Mouse (Mus musculus) urinary bladder, postnatal 14 days (tissue): Measurements from ENCODE around the gene E130308A19Rik.

ENCODE experiments used
- DNase-seq: peaks from one replicate; pipeline ENCODE4 v3.0.0; 2021; ENCODE audit warnings: low spot score

E130308A19Rik gene

DNA sequence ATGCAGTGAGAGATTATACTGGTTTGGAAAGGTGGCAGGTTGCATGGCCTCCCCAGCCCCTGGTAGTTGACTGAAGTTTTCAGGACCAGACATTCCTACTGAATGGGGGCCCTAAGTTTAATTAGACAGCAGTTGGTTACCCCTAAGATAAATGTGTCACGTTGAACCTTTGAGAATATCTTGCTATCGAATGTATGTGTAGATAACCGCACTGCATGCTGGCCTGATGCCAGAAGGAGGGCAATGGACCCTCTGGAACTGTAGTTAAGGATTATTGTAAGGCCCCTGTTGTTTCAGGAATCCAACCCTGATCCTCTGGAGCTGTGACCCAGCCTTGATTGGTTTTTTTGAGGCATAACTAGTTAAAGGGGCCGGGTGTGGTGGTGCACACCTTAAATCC lies 58.3 kb downstream of the E130308A19Rik start:
- no peak for DNase-seq

- no peak for DNase-seq
Measured at GRCm38 (mm10) chr4:59686716-59687115, 60.7 kb downstream of the E130308A19Rik start.

DNA sequence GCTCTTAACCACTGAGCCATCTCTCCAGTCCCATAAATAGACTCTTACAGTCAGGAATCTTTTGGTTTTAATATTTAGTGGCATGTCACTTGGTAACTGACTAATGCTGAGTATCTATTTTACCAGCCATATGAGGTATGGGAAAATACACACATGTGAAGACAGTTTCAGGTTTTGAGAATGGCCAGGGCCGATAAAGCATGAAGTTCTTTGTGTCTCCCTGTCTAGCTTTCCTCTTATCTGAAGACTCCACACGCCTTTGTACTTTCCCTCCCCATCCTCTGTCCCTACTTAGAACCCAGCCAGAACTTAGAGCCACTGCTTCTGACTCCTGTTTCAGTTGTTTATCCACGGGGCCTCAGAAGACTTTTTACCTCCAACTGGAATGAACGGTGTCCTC lies 63.0 kb downstream of the E130308A19Rik start:
- no peak for DNase-seq

GRCm38 (mm10) chr4:59690145-59690544 lies 64.1 kb downstream of the E130308A19Rik start:
- no peak for DNase-seq

DNA sequence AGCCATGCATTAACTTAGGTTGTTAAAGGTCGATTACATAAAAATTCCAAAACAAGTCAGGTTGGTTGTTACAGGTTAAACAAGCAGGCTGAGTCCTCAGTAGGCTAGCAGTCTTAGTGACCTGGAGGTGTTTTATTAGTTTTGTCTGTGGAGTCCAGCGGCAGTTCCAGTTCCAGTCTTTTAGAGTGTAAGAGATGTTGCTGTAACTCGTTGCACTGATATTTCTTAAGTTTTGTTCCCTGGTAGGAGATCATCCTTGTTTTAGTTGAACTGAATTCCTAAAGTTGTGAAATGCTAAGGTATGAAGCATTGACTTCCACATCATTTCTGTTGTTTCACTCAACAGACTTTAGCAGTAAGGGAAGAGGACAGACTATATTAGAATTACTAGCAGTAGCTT lies 70.8 kb downstream of the E130308A19Rik start:
- DNase-seq, result no peak

DNA sequence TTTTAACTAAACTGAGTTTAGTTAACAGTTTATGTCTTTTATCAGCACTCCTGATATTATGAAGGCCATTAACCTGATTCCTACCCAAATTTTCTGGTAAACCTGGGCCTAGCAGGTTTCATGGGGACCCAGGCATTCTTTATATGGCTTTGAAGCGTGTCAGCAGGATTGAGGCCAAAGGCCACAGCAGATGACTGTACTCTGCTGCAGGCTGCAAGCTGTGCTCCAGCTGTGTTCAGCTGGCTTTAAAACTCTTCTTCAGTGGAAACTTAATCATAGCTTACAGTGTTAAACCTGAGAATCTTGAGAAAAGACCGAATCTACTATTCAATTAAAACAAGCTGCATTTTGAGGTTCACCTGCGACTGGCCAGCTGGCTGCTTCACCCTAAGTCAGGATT lies 71.9 kb downstream of the E130308A19Rik start:
- no peak for DNase-seq

DNA sequence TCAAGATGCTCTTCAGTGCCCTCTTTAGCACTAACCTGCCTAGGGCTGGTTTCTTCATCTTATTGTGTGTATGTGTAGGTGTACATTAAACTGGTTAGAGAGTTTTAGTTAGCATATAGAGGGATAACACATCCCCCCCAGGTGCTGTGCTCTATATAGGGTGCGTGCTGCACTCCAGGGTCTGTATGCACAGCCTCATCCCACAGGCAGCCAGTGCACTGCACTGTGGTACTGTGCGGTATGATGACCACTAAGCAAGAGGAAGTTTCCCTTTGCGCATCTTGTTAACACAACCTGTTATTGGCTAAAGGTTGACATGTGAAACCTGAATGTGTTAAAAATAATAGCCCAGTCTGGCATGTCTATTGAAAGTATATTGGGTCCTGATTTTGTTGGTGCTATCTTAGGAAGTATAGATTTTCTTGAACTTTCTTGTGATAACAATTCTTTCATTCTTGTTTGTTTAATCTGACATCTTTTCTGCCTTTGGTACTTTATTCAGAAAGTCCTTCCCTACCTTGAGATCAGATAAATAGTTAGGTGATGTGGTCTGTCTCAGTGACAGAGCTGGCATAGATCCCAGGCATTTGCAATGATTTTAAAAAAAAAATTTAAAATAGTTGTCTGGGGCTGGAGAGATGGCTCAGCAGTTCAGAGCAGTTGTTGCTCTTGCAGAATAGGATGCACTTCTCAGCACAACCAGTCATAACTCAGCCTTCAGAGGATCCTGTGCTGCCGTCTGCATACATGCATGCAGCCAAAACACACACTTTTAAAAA lies 73.2 kb downstream of the E130308A19Rik start:
- DNase-seq, result no peak

- no peak for DNase-seq
Measured at GRCm38 (mm10) chr4:59709321-59709720, 83.3 kb downstream of the E130308A19Rik start.

GRCm38 (mm10) chr4:59710736-59711389 lies 84.9 kb downstream of the E130308A19Rik start:
- DNase-seq, result no peak

GRCm38 (mm10) chr4:59712451-59712850 lies 86.4 kb downstream of the E130308A19Rik start:
- no peak for DNase-seq

DNA sequence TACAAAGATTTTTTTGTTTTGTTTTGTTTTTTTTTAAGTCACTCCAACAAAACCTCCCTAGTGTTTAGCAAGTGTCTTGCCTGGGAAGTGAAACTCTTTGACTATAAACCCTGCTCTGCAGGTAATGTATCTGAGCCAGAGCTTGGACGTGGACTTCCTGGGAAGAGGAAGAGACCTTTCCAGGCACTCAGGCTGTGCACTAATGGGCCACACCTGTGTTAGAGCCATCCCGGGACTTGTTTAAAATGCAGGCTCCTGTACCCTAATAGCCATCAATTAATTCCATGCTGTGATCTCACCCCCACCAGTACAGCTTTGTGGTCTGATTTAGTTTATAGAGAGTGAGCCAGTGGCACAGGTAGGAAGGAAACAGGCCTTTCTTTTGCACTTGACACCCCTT lies 86.9 kb downstream of the E130308A19Rik start:
- DNase-seq, result no peak

GRCm38 (mm10) chr4:59714472-59714871 lies 88.5 kb downstream of the E130308A19Rik start:
- no peak for DNase-seq

- no peak for DNase-seq
Measured at GRCm38 (mm10) chr4:59714926-59715325, 88.9 kb downstream of the E130308A19Rik start.

- no peak for DNase-seq
Measured at GRCm38 (mm10) chr4:59715531-59715930, 89.5 kb downstream of the E130308A19Rik start.

- no peak for DNase-seq
Measured at GRCm38 (mm10) chr4:59717349-59717748, 91.3 kb downstream of the E130308A19Rik start.

DNA sequence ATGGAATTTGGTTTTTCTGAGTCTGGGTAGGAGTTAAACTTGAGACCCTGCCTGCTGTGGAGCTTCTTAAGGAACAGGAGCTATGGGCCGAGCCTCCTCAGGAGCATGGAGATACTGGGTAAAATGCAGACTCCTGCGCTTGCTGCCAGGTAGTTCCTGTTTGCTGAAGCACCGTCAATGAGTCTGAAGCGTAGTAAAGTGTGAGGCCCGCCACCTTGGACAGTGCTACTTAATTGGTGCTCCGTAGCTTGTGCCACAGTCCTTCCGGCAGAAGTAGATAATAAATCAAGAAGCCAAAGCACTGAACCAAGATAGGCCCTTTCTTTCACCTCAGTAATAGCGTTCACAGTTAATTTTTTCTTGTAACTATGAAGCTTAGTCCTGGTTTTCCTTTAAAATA lies 92.5 kb downstream of the E130308A19Rik start:
- DNase-seq, result no peak

DNA sequence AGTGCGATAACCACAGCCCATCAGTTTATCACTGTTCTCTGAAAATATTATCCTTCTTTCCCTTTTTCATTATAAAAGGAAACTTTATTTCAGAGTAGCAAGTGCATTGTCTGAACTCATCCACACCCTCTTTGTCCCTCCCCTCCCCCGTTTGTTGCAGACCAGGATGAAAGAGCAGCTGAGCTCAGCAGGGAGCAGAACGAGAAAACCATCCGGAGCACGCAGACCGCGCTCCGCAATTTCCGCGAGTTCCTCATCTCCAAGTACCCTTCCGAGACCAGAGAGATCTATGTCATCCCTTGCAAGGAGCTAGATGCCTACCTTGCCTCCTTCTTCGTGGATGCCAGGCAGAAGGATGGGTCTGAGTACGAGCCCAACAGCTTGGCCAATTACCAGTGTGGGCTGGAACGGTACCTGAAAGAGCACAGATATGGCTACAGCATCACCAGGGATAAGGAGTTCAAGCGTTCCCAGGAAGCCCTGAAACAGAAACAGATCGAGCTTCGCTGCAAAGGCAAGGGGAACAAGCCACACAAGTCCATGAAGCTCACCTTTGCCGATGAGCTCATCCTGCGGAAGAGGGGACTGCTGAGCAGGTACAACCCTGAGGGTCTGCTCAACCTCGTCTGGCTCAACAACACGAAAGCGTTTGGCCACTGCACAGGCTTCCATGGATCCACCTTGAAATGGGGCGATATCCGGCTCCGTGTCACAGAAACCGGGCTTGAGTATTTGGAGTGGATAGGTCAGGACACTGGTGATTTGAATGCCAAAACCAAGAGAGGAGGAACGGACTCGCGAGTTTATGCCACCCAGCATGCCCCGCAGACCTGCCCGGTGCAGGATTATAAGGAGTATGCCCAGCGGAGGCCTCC lies 93.7 kb downstream of the E130308A19Rik start:
- no peak for DNase-seq

- DNase-seq, result no peak
Measured at GRCm38 (mm10) chr4:59721811-59722210, 95.8 kb downstream of the E130308A19Rik start.

- no peak for DNase-seq
Measured at GRCm38 (mm10) chr4:59725579-59725978, 99.6 kb downstream of the E130308A19Rik start.

GRCm38 (mm10) chr4:59726501-59726900 lies 100.5 kb downstream of the E130308A19Rik start:
- DNase-seq, result no peak

GRCm38 (mm10) chr4:59727187-59727877 lies 101.3 kb downstream of the E130308A19Rik start:
- no peak for DNase-seq

DNA sequence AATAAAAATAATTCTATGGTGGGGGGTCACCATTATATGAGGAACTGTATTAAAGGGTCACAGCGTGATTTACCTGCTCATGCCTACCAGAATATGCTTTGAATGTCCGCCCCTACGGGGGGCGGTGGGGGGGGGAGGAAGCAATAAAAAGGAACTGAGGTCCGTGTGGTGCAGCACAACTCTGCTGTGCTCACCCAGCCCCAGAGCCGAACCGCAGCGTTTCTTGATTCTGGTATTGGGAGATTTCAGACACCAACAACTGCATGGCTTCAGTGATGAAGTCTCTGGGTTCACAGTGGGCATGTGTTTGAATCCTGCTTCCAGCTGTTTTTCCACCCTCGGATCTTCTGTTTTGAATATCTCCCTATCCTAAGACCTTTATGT lies 101.9 kb downstream of the E130308A19Rik start:
- no peak for DNase-seq
